Mouse (Mus musculus) bone marrow, adult 2 months (tissue): ENCODE results near the gene Bcl7c.

ENCODE experiments used
- CTCF ChIP-seq: fragments of 200-500 bp; IDR thresholded peaks from 2 replicates; pipeline ENCODE4 v1.5.1; 2011; ENCODE audit warnings: low read length, control low read depth; ENCODE audit not compliant: control insufficient read depth, insufficient read depth
- POLR2A ChIP-seq: fragments of 200-500 bp; IDR thresholded peaks from 2 replicates; pipeline ENCODE4 v1.6.1; 2011; ENCODE audit warnings: low read depth, mild to moderate bottlenecking, control low read depth, low read length, borderline replicate concordance; ENCODE audit not compliant: control insufficient read depth

DNA sequence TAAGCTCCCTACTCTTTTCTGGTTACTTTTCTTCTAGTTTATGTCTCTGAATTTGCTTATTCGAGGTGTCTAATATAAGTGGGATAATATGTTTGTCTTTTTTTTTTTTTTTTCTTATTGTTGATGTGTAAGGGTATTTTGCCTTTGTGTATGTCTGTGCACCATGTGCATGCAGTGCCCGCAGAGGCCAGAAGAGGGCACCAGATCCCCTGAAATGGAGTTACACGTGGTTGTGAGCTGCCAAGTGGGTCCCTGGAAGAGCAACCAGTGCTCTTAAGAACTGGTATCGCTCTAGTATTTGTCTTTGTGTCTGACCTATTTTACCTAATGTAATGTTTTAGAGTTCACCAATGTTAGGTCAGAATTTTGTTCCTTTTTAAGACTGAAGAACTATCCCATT, 51.8 kb downstream of the Bcl7c start:
- TF ChIP-seq POLR2A (no peak), CTCF (peak; percentile 88)
